Mouse (Mus musculus) telencephalon, adult 2 months (tissue): ENCODE results near the gene Zfyve9.
"Not testable (repeated sequence)": the region's sequence is repeated elsewhere in the genome, so short reads cannot be mapped to it uniquely, and the experiment has no call there.

Source experiments
- DNase-seq: peaks from one replicate; pipeline ENCODE4 v3.0.0-alpha.2; 2011; ENCODE audit warnings: low read depth, low spot score

The Zfyve9 gene

GRCm38 (mm10) chr4:108721245-108721784 is 59.3 kb downstream of the Zfyve9 start:
- no peak for DNase-seq

- no peak for DNase-seq
Measured at GRCm38 (mm10) chr4:108719349-108719748, 61.2 kb downstream of the Zfyve9 start, which contains the start of gene 3110021N24Rik. Gene 3110021N24Rik, plus strand, starts transcription at chr4:108719649.

- DNase-seq = peak; percentile 32
Measured at GRCm38 (mm10) chr4:108708209-108708608, 72.4 kb downstream of the Zfyve9 start.

- DNase-seq = peak; percentile 6
Measured at GRCm38 (mm10) chr4:108696934-108697333, 83.7 kb downstream of the Zfyve9 start.

GRCm38 (mm10) chr4:108691469-108691868 is 89.1 kb downstream of the Zfyve9 start:
- DNase-seq = no peak

GRCm38 (mm10) chr4:108690479-108690878 is 90.1 kb downstream of the Zfyve9 start:
- DNase-seq = no peak

GRCm38 (mm10) chr4:108687098-108687497 is 93.5 kb downstream of the Zfyve9 start:
- not testable (repeated sequence) for DNase-seq

- no peak for DNase-seq
Measured at GRCm38 (mm10) chr4:108686156-108686555, 94.4 kb downstream of the Zfyve9 start.

GRCm38 (mm10) chr4:108664407-108664806 is 116.2 kb downstream of the Zfyve9 start:
- peak; percentile 11 for DNase-seq

- DNase-seq = no peak
Measured at GRCm38 (mm10) chr4:108638752-108639151, 141.8 kb downstream of the Zfyve9 start.

- DNase-seq = no peak
Measured at GRCm38 (mm10) chr4:108637721-108638120, 142.9 kb downstream of the Zfyve9 start.

- DNase-seq = no peak
Measured at GRCm38 (mm10) chr4:108635101-108635500, 145.5 kb downstream of the Zfyve9 start.

GRCm38 (mm10) chr4:108634696-108635095 is 145.9 kb downstream of the Zfyve9 start:
- DNase-seq = no peak

- no peak for DNase-seq
Measured at GRCm38 (mm10) chr4:108633703-108634102, 146.9 kb downstream of the Zfyve9 start.

- DNase-seq = peak; percentile 28
Measured at GRCm38 (mm10) chr4:108631616-108632015, 149.0 kb downstream of the Zfyve9 start.

- DNase-seq = no peak
Measured at GRCm38 (mm10) chr4:108630096-108630495, 150.5 kb downstream of the Zfyve9 start.

- no peak for DNase-seq
Measured at GRCm38 (mm10) chr4:108629363-108629880, 151.2 kb downstream of the Zfyve9 start.

GRCm38 (mm10) chr4:108627066-108627465 is 153.5 kb downstream of the Zfyve9 start:
- no peak for DNase-seq

GRCm38 (mm10) chr4:108621504-108621903 is 159.1 kb downstream of the Zfyve9 start:
- no peak for DNase-seq

- DNase-seq = no peak
Measured at GRCm38 (mm10) chr4:108620536-108620935, 160.1 kb downstream of the Zfyve9 start.

GRCm38 (mm10) chr4:108619587-108620341 is 160.8 kb downstream of the Zfyve9 start, which contains the start of gene Cc2d1b:
Gene Cc2d1b, plus strand, starts transcription at chr4:108619940.
- peak; percentile 83 for DNase-seq

GRCm38 (mm10) chr4:108619165-108619564 is 161.4 kb downstream of the Zfyve9 start:
- peak; percentile 41 for DNase-seq

GRCm38 (mm10) chr4:108618586-108618985 is 162.0 kb downstream of the Zfyve9 start:
- DNase-seq = no peak
